Mouse (Mus musculus): ENCODE measurements around the gene Cygb. TPM values are rescaled to one million over a fixed set of nuclear protein-coding genes. Genes with fewer than 3 reads are reported as not detected.

Cygb gene
- total and polyA plus RNA-seq, 2 experiments from 2014 or later = 21.1 to 38.8 TPM

DNA sequence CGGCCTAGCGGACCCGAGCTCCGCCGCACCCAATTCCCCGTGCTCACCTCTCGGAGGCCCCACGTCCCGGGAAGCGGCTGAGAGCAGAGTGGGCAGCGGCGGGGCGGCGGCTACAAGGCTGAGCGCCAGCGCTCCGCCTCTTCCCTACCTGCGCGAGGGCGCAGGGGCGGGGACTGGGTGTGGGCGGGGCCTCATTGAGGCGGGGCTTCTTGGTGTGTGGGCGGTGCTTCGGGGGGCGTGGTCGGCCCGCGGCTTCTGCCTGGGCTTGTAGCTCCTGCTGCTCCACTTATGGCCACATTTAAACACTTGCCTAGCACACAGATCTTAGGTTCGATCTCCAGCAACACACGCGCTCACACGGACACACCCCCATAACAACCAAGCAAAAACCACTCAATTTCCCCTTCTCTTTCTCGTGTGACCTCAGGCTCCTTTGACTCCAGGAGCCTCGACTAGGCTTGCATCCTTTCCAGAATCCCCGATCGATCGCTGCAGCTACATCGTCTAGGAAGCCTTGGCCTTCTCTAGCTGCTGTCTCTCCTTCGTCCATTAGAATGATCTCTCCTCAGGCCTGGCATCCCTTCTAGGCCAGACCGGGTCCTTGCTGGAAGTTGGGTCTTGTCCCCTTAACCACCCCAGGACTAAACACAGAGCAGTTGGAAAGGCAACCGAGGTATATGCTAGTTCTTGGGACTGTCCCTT, 29.8 kb downstream of the Cygb start:
- Histone ChIP-seq H3K36me3 (replicated peaks; ENCODE audit: control insufficient read depth, insufficient read depth, low read length) (no peaks in the 10 kb centered on the region), H3K4me3 (ENCODE audit: low read depth, low read length) (peak overlapping the region; percentile 71), H3K9me3 (replicated peaks; ENCODE audit: control insufficient read depth, low read length) (no peaks in the 10 kb centered on the region), H3K4me1 (ENCODE audit: control insufficient read depth, insufficient read depth) (peaks cover 45% of the 10 kb centered on the region), H3K4me2 (ENCODE audit: low read depth, low read length) (peak overlapping the region; percentile 85), H3K9ac (replicated peaks; ENCODE audit: low read depth, low read length) (peak overlapping the region; percentile 77), H3K27ac (ENCODE audit: low read depth) (peak overlapping the region; percentile 60), H3K27me3 (ENCODE audit: control insufficient read depth, insufficient read depth, low read length) (no peaks in the 10 kb centered on the region)
- 15% methylated on average over 33 of the region's 42 CpGs for WGBS
- DNase-seq (ENCODE audit: low spot score) (peak; percentile 56), ATAC-seq (ENCODE audit: insufficient read depth, low read depth) (peak; percentile 63)
- TF ChIP-seq EP300 (IDR thresholded peaks at IDR 0.05; ENCODE audit: low read depth) (no peak), CTCF (IDR thresholded peaks at IDR 0.05; ENCODE audit: low read depth) (no peak)

DNA sequence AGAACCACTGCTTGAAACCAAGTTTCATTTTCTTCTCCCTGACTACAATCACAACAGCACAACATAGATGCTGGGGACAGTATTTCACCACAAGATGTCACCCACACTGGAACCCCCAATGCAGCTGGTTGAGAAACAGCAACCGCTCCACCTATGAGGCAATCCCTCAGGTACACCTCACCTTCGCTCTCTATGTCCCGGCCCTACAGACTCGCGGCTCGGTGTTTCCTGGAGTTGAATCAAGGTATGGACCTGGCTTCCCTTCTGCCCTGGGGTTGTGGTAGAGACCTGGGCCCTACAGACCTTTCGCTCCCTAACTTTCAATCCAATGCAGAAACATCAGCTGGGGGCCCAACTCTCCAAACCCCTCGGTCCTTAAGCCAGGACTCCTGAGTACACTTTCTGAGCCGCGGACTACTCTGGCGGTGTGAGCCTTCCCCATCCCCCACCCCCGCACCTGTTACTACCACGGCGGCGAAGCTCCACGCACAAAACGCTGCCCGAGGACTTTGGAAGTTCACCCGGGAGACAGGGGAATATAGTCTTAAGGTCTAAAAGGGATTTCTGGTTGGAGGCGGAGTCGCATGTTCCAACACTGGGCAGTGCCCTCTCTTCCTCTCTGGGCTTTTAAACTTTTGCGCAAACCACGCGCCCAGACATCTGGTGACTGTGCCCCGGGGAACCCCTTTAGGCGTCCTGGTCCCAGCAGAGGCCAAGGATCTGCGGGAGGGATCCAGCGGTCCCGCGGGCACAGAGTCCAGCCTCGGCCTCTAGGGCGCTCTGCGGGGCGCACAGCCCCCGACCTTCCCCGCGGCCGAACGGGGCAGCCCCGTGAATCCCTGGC, 30.6 kb downstream of the Cygb start:
- H3K9me3 ChIP-seq (replicated peaks; ENCODE audit: control insufficient read depth, low read length) = no peaks in the 10 kb centered on the region
- no peak for TF ChIP-seq CTCF (IDR thresholded peaks at IDR 0.05; ENCODE audit: low read depth)
- TF ChIP-seq EP300 (IDR thresholded peaks at IDR 0.05; ENCODE audit: low read depth) = no peak
- peak overlapping the region; percentile 77 for H3K9ac ChIP-seq (replicated peaks; ENCODE audit: low read depth, low read length)
- peak overlapping the region; percentile 60 for H3K27ac ChIP-seq (ENCODE audit: low read depth)
- no peaks in the 10 kb centered on the region for H3K27me3 ChIP-seq (ENCODE audit: control insufficient read depth, insufficient read depth, low read length)
- DNase-seq (ENCODE audit: low spot score) (no peak), ATAC-seq (ENCODE audit: insufficient read depth, low read depth) (peak; percentile 9)
- H3K4me3 ChIP-seq (ENCODE audit: low read depth, low read length) = peak overlapping the region; percentile 71
- H3K4me2 ChIP-seq (ENCODE audit: low read depth, low read length) = peak overlapping the region; percentile 85
- no peaks in the 10 kb centered on the region for H3K36me3 ChIP-seq (replicated peaks; ENCODE audit: control insufficient read depth, insufficient read depth, low read length)
- H3K4me1 ChIP-seq (ENCODE audit: control insufficient read depth, insufficient read depth) = peaks cover 50% of the 10 kb centered on the region
- WGBS = 9% methylated on average over 39 of the region's 40 CpGs

DNA sequence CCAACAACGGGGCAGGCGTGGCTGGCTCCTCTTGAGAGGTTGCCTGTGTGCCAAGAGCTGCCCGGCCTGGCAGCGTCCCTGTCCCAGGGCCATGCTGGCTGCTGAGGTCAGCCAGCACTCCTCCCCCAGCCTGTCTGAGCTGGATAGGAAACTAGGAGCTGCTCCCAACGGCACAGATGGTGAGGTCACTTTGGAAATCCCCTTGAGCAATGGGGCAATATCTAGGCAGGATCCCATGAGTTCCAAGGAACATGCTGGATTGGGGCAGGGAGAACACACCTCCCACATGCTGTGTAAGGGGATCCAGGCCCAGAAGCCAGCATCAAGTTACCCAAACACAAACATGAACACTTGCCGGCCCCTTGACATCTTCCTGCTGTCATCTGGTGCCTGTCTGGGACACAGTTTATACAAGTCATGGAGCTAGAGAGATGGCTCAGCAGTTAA, 32.8 kb downstream of the Cygb start:
- peak overlapping the region; percentile 30 for H3K4me2 ChIP-seq (ENCODE audit: low read depth, low read length)
- TF ChIP-seq EP300 (IDR thresholded peaks at IDR 0.05; ENCODE audit: low read depth) (peak; percentile 31; the same call in 1 of the 2 replicates), CTCF (IDR thresholded peaks at IDR 0.05; ENCODE audit: low read depth) (no peak)
- H3K9ac ChIP-seq (replicated peaks; ENCODE audit: low read depth, low read length) = no peak overlapping the region
- H3K36me3 ChIP-seq (replicated peaks; ENCODE audit: control insufficient read depth, insufficient read depth, low read length) = no peaks in the 10 kb centered on the region
- ATAC-seq (ENCODE audit: insufficient read depth, low read depth) = peak; percentile 81
- peak overlapping the region; percentile 91 for H3K27ac ChIP-seq (ENCODE audit: low read depth)
- peak; percentile 89 for DNase-seq (ENCODE audit: low spot score)
- H3K4me1 ChIP-seq (ENCODE audit: control insufficient read depth, insufficient read depth) = peaks cover 66% of the 10 kb centered on the region
- H3K4me3 ChIP-seq (ENCODE audit: low read depth, low read length) = no peak overlapping the region
- no peaks in the 10 kb centered on the region for H3K27me3 ChIP-seq (ENCODE audit: control insufficient read depth, insufficient read depth, low read length)
- WGBS = 11% methylated on average over 6 of the region's 6 CpGs
- H3K9me3 ChIP-seq (replicated peaks; ENCODE audit: control insufficient read depth, low read length) = no peaks in the 10 kb centered on the region

DNA sequence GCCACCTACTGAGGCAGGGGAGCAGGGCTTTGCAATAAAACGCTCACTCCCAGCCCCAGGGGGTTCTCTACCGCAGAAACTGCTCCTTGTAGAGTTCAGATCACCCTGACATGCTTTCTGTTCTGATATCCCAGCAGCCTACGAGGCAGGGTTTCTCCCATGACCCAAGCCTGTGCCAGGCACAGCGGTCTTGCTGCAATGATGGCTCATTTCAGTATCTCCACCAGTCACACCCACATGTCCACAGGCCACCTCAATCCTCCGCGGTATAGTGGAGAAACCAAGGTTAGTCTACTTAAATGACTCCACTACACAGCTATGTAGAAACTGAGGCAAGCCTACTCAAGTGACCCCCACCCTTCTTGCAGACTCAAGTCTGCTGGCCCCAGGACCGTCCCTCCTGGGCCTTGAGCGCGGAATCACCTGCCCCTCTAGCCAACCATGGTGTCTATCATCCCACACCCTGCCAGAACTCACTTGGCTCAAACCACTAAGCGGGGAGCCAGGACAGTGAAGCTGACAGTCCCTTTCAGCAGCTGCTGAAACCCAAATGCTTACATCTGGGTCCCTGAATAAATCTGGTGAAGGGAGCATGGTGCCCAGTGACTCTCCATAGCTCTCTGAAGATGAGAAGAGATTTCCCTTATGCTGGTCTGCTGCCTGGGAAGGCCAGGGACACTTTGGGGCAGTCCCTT, 33.4 kb downstream of the Cygb start:
- no peak overlapping the region for H3K4me3 ChIP-seq (ENCODE audit: low read depth, low read length)
- no peaks in the 10 kb centered on the region for H3K36me3 ChIP-seq (replicated peaks; ENCODE audit: control insufficient read depth, insufficient read depth, low read length)
- peak overlapping the region; percentile 91 for H3K27ac ChIP-seq (ENCODE audit: low read depth)
- TF ChIP-seq EP300 (IDR thresholded peaks at IDR 0.05; ENCODE audit: low read depth) (no peak), CTCF (IDR thresholded peaks at IDR 0.05; ENCODE audit: low read depth) (no peak)
- peak overlapping the region; percentile 30 for H3K4me2 ChIP-seq (ENCODE audit: low read depth, low read length)
- ATAC-seq (ENCODE audit: insufficient read depth, low read depth) (peak; percentile 52), DNase-seq (ENCODE audit: low spot score) (peak; percentile 51)
- 52% methylated on average over 10 of the region's 10 CpGs for WGBS
- peaks cover 72% of the 10 kb centered on the region for H3K4me1 ChIP-seq (ENCODE audit: control insufficient read depth, insufficient read depth)
- H3K9me3 ChIP-seq (replicated peaks; ENCODE audit: control insufficient read depth, low read length) = no peaks in the 10 kb centered on the region
- peak overlapping the region; percentile 23; the same call in 1 of the 2 replicates for H3K9ac ChIP-seq (replicated peaks; ENCODE audit: low read depth, low read length)
- H3K27me3 ChIP-seq (ENCODE audit: control insufficient read depth, insufficient read depth, low read length) = no peaks in the 10 kb centered on the region

DNA sequence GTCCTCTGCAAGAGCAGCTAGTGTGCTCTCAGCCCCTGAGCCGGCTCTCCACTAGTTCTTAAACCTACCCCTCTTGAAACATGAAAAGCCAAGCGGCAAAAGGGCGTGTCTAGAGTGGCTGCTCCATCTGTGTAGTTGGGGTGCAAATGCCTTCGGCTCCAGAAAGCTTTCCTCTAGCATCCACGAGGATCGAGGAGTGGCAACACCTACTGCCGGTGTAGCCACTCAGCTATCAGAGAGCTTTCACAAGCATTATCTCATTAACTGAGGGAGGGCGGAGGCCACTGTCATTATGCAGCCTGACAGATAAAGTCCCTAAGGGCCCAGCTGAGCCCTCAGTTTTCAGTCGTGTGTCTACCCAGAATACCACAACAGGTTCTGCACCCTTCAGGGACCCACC, 34.0 kb downstream of the Cygb start:
- no peak for ATAC-seq (ENCODE audit: insufficient read depth, low read depth)
- Histone ChIP-seq H3K9ac (replicated peaks; ENCODE audit: low read depth, low read length) (peak overlapping the region; percentile 23; the same call in 1 of the 2 replicates), H3K27me3 (ENCODE audit: control insufficient read depth, insufficient read depth, low read length) (no peaks in the 10 kb centered on the region), H3K4me1 (ENCODE audit: control insufficient read depth, insufficient read depth) (peaks cover 72% of the 10 kb centered on the region), H3K4me3 (ENCODE audit: low read depth, low read length) (no peak overlapping the region), H3K4me2 (ENCODE audit: low read depth, low read length) (0 out of 2 replicates have a peak overlapping the region, but pooled peaks have one; percentile 16), H3K27ac (ENCODE audit: low read depth) (peak overlapping the region; percentile 91), H3K9me3 (replicated peaks; ENCODE audit: control insufficient read depth, low read length) (no peaks in the 10 kb centered on the region), H3K36me3 (replicated peaks; ENCODE audit: control insufficient read depth, insufficient read depth, low read length) (no peaks in the 10 kb centered on the region)
- 24% methylated on average over 9 of the region's 9 CpGs for WGBS
- TF ChIP-seq CTCF (IDR thresholded peaks at IDR 0.05; ENCODE audit: low read depth) (no peak), EP300 (IDR thresholded peaks at IDR 0.05; ENCODE audit: low read depth) (no peak)
- no peak for DNase-seq (ENCODE audit: low spot score)

Measured in heart, postnatal 0 days (tissue).